Mouse (Mus musculus) lung, postnatal 0 days (tissue): Measurements from ENCODE around the gene Phldb2. TPM values are rescaled to one million over a fixed set of nuclear protein-coding genes. Genes with fewer than 3 reads are reported as not detected.

Experiments
- ATAC-seq: fragments of 200-750 bp; cut with Nextera tagmentation; 2 replicates; pipeline ENCODE4 v1.8.0; 2017; ENCODE audit warnings: moderate library complexity
- DNase-seq: peaks from one replicate; pipeline ENCODE4 v3.0.0-alpha.2; 2016; ENCODE audit warnings: low spot score
- H3K27ac ChIP-seq: fragments of 300-500 bp; sonication (generic); 2 replicates; pipeline ENCODE4 v1.5.1; 2014; ENCODE audit warnings: antibody characterized with exemption, mild to moderate bottlenecking, low read length, mixed read lengths
- H3K27me3 ChIP-seq: fragments of 300-500 bp; sonication (generic); replicated peaks from 2 replicates; pipeline ENCODE4 v1.6.1; 2014; ENCODE audit warnings: low read length, mixed read lengths; ENCODE audit not compliant: insufficient read depth
- H3K36me3 ChIP-seq: fragments of 300-500 bp; sonication (generic); 2 replicates; pipeline ENCODE4 v1.6.1; 2014; ENCODE audit warnings: low read length, mixed read lengths; ENCODE audit not compliant: insufficient read depth
- H3K4me1 ChIP-seq: fragments of 300-500 bp; sonication (generic); 2 replicates; pipeline ENCODE4 v1.6.1; 2014; ENCODE audit warnings: antibody characterized with exemption, low read depth, low read length, mixed read lengths; ENCODE audit not compliant: insufficient read depth
- H3K4me2 ChIP-seq: fragments of 300-500 bp; sonication (generic); replicated peaks from 2 replicates; pipeline ENCODE4 v1.6.1; 2014; ENCODE audit warnings: low read depth, mild to moderate bottlenecking, low read length, moderate library complexity, mixed read lengths
- H3K4me3 ChIP-seq: fragments of 300-500 bp; sonication (generic); 2 replicates; pipeline ENCODE4 v1.5.1; 2014; ENCODE audit warnings: low read depth, low read length
- H3K9ac ChIP-seq: fragments of 300-500 bp; sonication (generic); replicated peaks from 2 replicates; pipeline ENCODE4 v1.6.1; 2014; ENCODE audit warnings: low read depth, mild to moderate bottlenecking
- H3K9me3 ChIP-seq: fragments of 300-500 bp; sonication (generic); 2 replicates; pipeline ENCODE4 v1.6.1; 2016; ENCODE audit warnings: low read length, mixed read lengths
- CTCF ChIP-seq: IDR thresholded peaks from 2 replicates; pipeline ENCODE4 v1.5.1; 2016; ENCODE audit warnings: antibody characterized with exemption, mild to moderate bottlenecking
- EP300 ChIP-seq: IDR thresholded peaks from 2 replicates; pipeline ENCODE4 v1.6.1; 2016; ENCODE audit warnings: antibody characterized with exemption, mild to moderate bottlenecking, control low read depth
- WGBS: fragments of 180-500 bp; shearing (Covaris S2); extraction: QIAGEN DNeasy Blood & Tissue Kit; methylation state at CpG from one replicate; pipeline ENCODE4 v1.1.7; 2014; 5-methylcytosine and 5-hydroxymethylcytosine counted together
- polyA plus RNA-seq: library from polyadenylated mRNA; unstranded; fragments of >200 nt; fragmentation: Nextera tagmentation; extraction: Ambion mirVana; gene quantifications from 2 replicates; pipeline ENCODE4 v1.2.1, GENCODE M21; 2015

Phldb2 gene
- polyA plus RNA-seq, 1 experiment from 2014 or later = 54.2 TPM

GRCm38 (mm10) chr16:45967471-45967870 lies 14.1 kb upstream of the Phldb2 start:
- DNase-seq = peak; percentile 92
- peak; percentile 87 for ATAC-seq

GRCm38 (mm10) chr16:45966604-45967003 lies 13.2 kb upstream of the Phldb2 start:
- Histone ChIP-seq H3K27me3 (no peaks in the 10 kb centered on the region), H3K4me3 (no peak overlapping the region), H3K4me1 (peaks cover 5% of the 10 kb centered on the region; the same call in 1 of the 2 replicates), H3K4me2 (no peak overlapping the region), H3K27ac (peak overlapping the region; percentile 28; the same call in 1 of the 2 replicates), H3K9ac (no peak overlapping the region), H3K9me3 (no peaks in the 10 kb centered on the region), H3K36me3 (no peaks in the 10 kb centered on the region)
- ATAC-seq (peak; percentile 42), DNase-seq (peak; percentile 53)
- TF ChIP-seq EP300 (peak; percentile 68), CTCF (no peak)
- 30% methylated on average over 5 of the region's 5 CpGs for WGBS

More at GRCm38 (mm10) chr16:45967471-45967870, 14.1 kb upstream of the Phldb2 start:
- 0 out of 2 replicates have a peak overlapping the region, but pooled peaks have one; percentile 7 for H3K27ac ChIP-seq
- H3K9ac ChIP-seq = no peak overlapping the region
- H3K4me2 ChIP-seq = no peak overlapping the region; the same call in 1 of the 2 replicates
- TF ChIP-seq CTCF (peak; percentile 97), EP300 (peak; percentile 30; the same call in 1 of the 2 replicates)
- H3K4me3 ChIP-seq = no peak overlapping the region
- no peaks in the 10 kb centered on the region for H3K36me3 ChIP-seq
- H3K27me3 ChIP-seq = no peaks in the 10 kb centered on the region
- peaks cover 5% of the 10 kb centered on the region; the same call in 1 of the 2 replicates for H3K4me1 ChIP-seq
- WGBS = 7% methylated on average over 7 of the region's 7 CpGs
- H3K9me3 ChIP-seq = no peaks in the 10 kb centered on the region

GRCm38 (mm10) chr16:45964777-45965176 lies 11.4 kb upstream of the Phldb2 start:
- 46% methylated on average over 6 of the region's 6 CpGs for WGBS

GRCm38 (mm10) chr16:45963837-45964236 lies 10.4 kb upstream of the Phldb2 start:
- Histone ChIP-seq H3K4me3 (no peak overlapping the region), H3K27me3 (no peaks in the 10 kb centered on the region), H3K9me3 (no peaks in the 10 kb centered on the region), H3K4me1 (peaks cover 5% of the 10 kb centered on the region; the same call in 1 of the 2 replicates), H3K36me3 (no peaks in the 10 kb centered on the region), H3K9ac (no peak overlapping the region), H3K4me2 (no peak overlapping the region), H3K27ac (no peak overlapping the region)
- DNase-seq (no peak), ATAC-seq (no peak)
- TF ChIP-seq EP300 = no peak
- TF ChIP-seq CTCF = no peak
- 72% methylated on average over 8 of the region's 8 CpGs for WGBS

More at GRCm38 (mm10) chr16:45964777-45965176, 11.4 kb upstream of the Phldb2 start:
- Histone ChIP-seq H3K4me3 (no peak overlapping the region), H3K4me2 (no peak overlapping the region), H3K9ac (no peak overlapping the region), H3K9me3 (no peaks in the 10 kb centered on the region), H3K36me3 (no peaks in the 10 kb centered on the region), H3K27ac (no peak overlapping the region), H3K27me3 (no peaks in the 10 kb centered on the region), H3K4me1 (peaks cover 5% of the 10 kb centered on the region; the same call in 1 of the 2 replicates)
- no peak for TF ChIP-seq CTCF
- peak; percentile 51 for TF ChIP-seq EP300
- DNase-seq = peak; percentile 23
- ATAC-seq = no peak

GRCm38 (mm10) chr16:45963088-45963487 lies 9.7 kb upstream of the Phldb2 start:
- ATAC-seq = no peak
- Histone ChIP-seq H3K4me3 (no peak overlapping the region), H3K9ac (no peak overlapping the region), H3K9me3 (no peaks in the 10 kb centered on the region), H3K4me1 (peaks cover 5% of the 10 kb centered on the region; the same call in 1 of the 2 replicates), H3K27ac (no peak overlapping the region), H3K4me2 (no peak overlapping the region), H3K27me3 (no peaks in the 10 kb centered on the region), H3K36me3 (no peaks in the 10 kb centered on the region)
- WGBS = 36% methylated on average over 5 of the region's 5 CpGs
- DNase-seq = peak; percentile 12
- TF ChIP-seq CTCF = no peak
- TF ChIP-seq EP300 = no peak

GRCm38 (mm10) chr16:45960978-45961377 lies 7.6 kb upstream of the Phldb2 start:
- peak; percentile 25; the same call in 1 of the 2 replicates for ATAC-seq

More at GRCm38 (mm10) chr16:45960978-45961377, 7.6 kb upstream of the Phldb2 start:
- no peaks in the 10 kb centered on the region for H3K27me3 ChIP-seq
- H3K4me2 ChIP-seq = no peak overlapping the region
- no peak overlapping the region for H3K27ac ChIP-seq
- peak; percentile 15 for DNase-seq
- H3K9me3 ChIP-seq = no peaks in the 10 kb centered on the region
- TF ChIP-seq EP300 (no peak; the same call in 1 of the 2 replicates), CTCF (no peak)
- H3K4me1 ChIP-seq = no peaks in the 10 kb centered on the region
- H3K36me3 ChIP-seq = no peaks in the 10 kb centered on the region
- H3K4me3 ChIP-seq = no peak overlapping the region
- H3K9ac ChIP-seq = no peak overlapping the region
- WGBS = 73% methylated on average over 3 of the region's 3 CpGs
